Mouse (Mus musculus) forebrain, embryonic 11.5 days (tissue): ENCODE results near the gene Gm6268. TPM values are rescaled to one million over a fixed set of nuclear protein-coding genes. Genes with fewer than 3 reads are reported as not detected.

Source experiments
- ATAC-seq: fragments of 200-750 bp; cut with Nextera tagmentation; replicated peaks from 2 replicates; pipeline ENCODE4 v1.8.0; 2017; ENCODE audit warnings: moderate TSS enrichment; ENCODE audit not compliant: low FRiP score
- DNase-seq: peaks from one replicate; pipeline ENCODE4 v3.0.0-alpha.2; 2017; ENCODE audit warnings: low spot score
- H3K27ac ChIP-seq: fragments of 300-500 bp; sonication (generic); 2 replicates; pipeline ENCODE4 v1.5.1; 2014; ENCODE audit warnings: low read depth, low read length
- H3K27me3 ChIP-seq: fragments of 300-500 bp; sonication (generic); 2 replicates; pipeline ENCODE4 v1.6.1; 2014; ENCODE audit warnings: mild to moderate bottlenecking, low read length, mixed read lengths; ENCODE audit not compliant: control insufficient read depth, insufficient read depth
- H3K36me3 ChIP-seq: fragments of 300-500 bp; sonication (generic); 2 replicates; pipeline ENCODE4 v1.6.1; 2014; ENCODE audit warnings: mild to moderate bottlenecking, low read length, moderate library complexity, mixed read lengths; ENCODE audit not compliant: control insufficient read depth, insufficient read depth
- H3K4me1 ChIP-seq: fragments of 300-500 bp; sonication (generic); replicated peaks from 2 replicates; pipeline ENCODE4 v1.6.1; 2014; ENCODE audit warnings: low read length, mixed read lengths; ENCODE audit not compliant: control insufficient read depth, insufficient read depth
- H3K4me2 ChIP-seq: fragments of 300-500 bp; sonication (generic); 2 replicates; pipeline ENCODE4 v1.6.1; 2014; ENCODE audit warnings: low read depth, mild to moderate bottlenecking, low read length, moderate library complexity, mixed read lengths; ENCODE audit not compliant: severe bottlenecking
- H3K4me3 ChIP-seq: fragments of 300-500 bp; sonication (generic); 2 replicates; pipeline ENCODE4 v1.5.1; 2014; ENCODE audit warnings: low read depth, low read length
- H3K9ac ChIP-seq: fragments of 300-500 bp; sonication (generic); 2 replicates; pipeline ENCODE4 v1.6.1; 2014; ENCODE audit warnings: low read length
- H3K9me3 ChIP-seq: fragments of 300-500 bp; sonication (generic); 2 replicates; pipeline ENCODE4 v1.6.1; 2016; ENCODE audit warnings: low read length, mixed read lengths; ENCODE audit not compliant: control insufficient read depth
- WGBS: fragments of 180-500 bp; shearing (Covaris S2); extraction: QIAGEN DNeasy Blood & Tissue Kit; methylation state at CpG from one replicate; pipeline ENCODE4 v1.1.7; 2014; 5-methylcytosine and 5-hydroxymethylcytosine counted together
- polyA plus RNA-seq: library from polyadenylated mRNA; unstranded; fragments of >200 nt; fragmentation: Nextera tagmentation; extraction: Ambion mirVana; gene quantifications from 2 replicates; pipeline ENCODE4 v1.2.1, GENCODE M21; 2014

Gm6268 gene
- not detected in 2 replicates for polyA plus RNA-seq

GRCm38 (mm10) chrX:36400980-36401379 lies at the start of gene Gm6268:
Gm6268 (plus strand) TSS chrX:36401280.
- Histone ChIP-seq H3K4me1 (no peaks in the 10 kb centered on the region), H3K4me2 (no peak within 1 kb of the TSS), H3K27ac (no peak within 1 kb of the TSS), H3K36me3 (no peaks in the 10 kb centered on the region), H3K9me3 (no peaks in the 10 kb centered on the region), H3K4me3 (no peak within 1 kb of the TSS), H3K9ac (no peak within 1 kb of the TSS), H3K27me3 (no peaks in the 10 kb centered on the region)
- DNase-seq (no peak), ATAC-seq (no peak)
- 93% methylated on average over 13 of the region's 13 CpGs for WGBS

GRCm38 (mm10) chrX:36352446-36352845 lies 48.6 kb upstream of the Gm6268 start:
- DNase-seq, result no peak
- H3K36me3 ChIP-seq, result no peaks in the 10 kb centered on the region
- H3K27me3 ChIP-seq, result no peaks in the 10 kb centered on the region
- no peak overlapping the region for H3K27ac ChIP-seq
- no peak overlapping the region for H3K9ac ChIP-seq
- 54% methylated on average over 3 of the region's 3 CpGs for WGBS
- no peaks in the 10 kb centered on the region for H3K4me1 ChIP-seq
- no peak overlapping the region for H3K4me3 ChIP-seq
- ATAC-seq, result no peak
- H3K4me2 ChIP-seq, result no peak overlapping the region
- H3K9me3 ChIP-seq, result no peaks in the 10 kb centered on the region

GRCm38 (mm10) chrX:36385340-36385739 lies 15.7 kb upstream of the Gm6268 start:
- no peak overlapping the region for H3K9ac ChIP-seq
- no peaks in the 10 kb centered on the region for H3K9me3 ChIP-seq
- H3K4me2 ChIP-seq, result no peak overlapping the region
- H3K36me3 ChIP-seq, result no peaks in the 10 kb centered on the region
- H3K27me3 ChIP-seq, result no peaks in the 10 kb centered on the region
- no peak overlapping the region for H3K27ac ChIP-seq
- no peak overlapping the region for H3K4me3 ChIP-seq
- DNase-seq, result no peak
- H3K4me1 ChIP-seq, result no peaks in the 10 kb centered on the region
- no peak for ATAC-seq

GRCm38 (mm10) chrX:36389971-36390370 lies 11.1 kb upstream of the Gm6268 start:
- no peaks in the 10 kb centered on the region for H3K9me3 ChIP-seq
- no peak for DNase-seq
- no peak for ATAC-seq
- no peak overlapping the region for H3K27ac ChIP-seq
- no peak overlapping the region for H3K4me3 ChIP-seq
- no peaks in the 10 kb centered on the region for H3K4me1 ChIP-seq
- H3K27me3 ChIP-seq, result no peaks in the 10 kb centered on the region
- H3K4me2 ChIP-seq, result no peak overlapping the region
- no peak overlapping the region for H3K9ac ChIP-seq
- H3K36me3 ChIP-seq, result no peaks in the 10 kb centered on the region
- 72% methylated on average over 3 of the region's 3 CpGs for WGBS

- DNase-seq (no peak), ATAC-seq (no peak)
- H3K4me1 ChIP-seq, result no peaks in the 10 kb centered on the region
- H3K27ac ChIP-seq, result no peak overlapping the region
- H3K36me3 ChIP-seq, result no peaks in the 10 kb centered on the region
- H3K9ac ChIP-seq, result no peak overlapping the region
- H3K27me3 ChIP-seq, result no peaks in the 10 kb centered on the region
- H3K4me2 ChIP-seq, result no peak overlapping the region
- no peak overlapping the region for H3K4me3 ChIP-seq
- H3K9me3 ChIP-seq, result no peaks in the 10 kb centered on the region
- 67% methylated on average over 2 of the region's 2 CpGs for WGBS
Observed at GRCm38 (mm10) chrX:36390503-36390902, 10.6 kb upstream of the Gm6268 start.

- ATAC-seq (no peak), DNase-seq (no peak)
- no peak overlapping the region for H3K4me3 ChIP-seq
- no peaks in the 10 kb centered on the region for H3K4me1 ChIP-seq
- no peaks in the 10 kb centered on the region for H3K9me3 ChIP-seq
- H3K9ac ChIP-seq, result no peak overlapping the region
- H3K36me3 ChIP-seq, result no peaks in the 10 kb centered on the region
- 69% methylated on average over 6 of the region's 6 CpGs for WGBS
- no peak overlapping the region for H3K4me2 ChIP-seq
- no peak overlapping the region for H3K27ac ChIP-seq
- no peaks in the 10 kb centered on the region for H3K27me3 ChIP-seq
Observed at GRCm38 (mm10) chrX:36392672-36393071, 8.4 kb upstream of the Gm6268 start.

- no peaks in the 10 kb centered on the region for H3K36me3 ChIP-seq
- H3K4me3 ChIP-seq, result no peak overlapping the region
- WGBS, result 65% methylated on average over 6 of the region's 6 CpGs
- H3K9ac ChIP-seq, result no peak overlapping the region
- DNase-seq (no peak), ATAC-seq (no peak)
- no peaks in the 10 kb centered on the region for H3K27me3 ChIP-seq
- no peaks in the 10 kb centered on the region for H3K9me3 ChIP-seq
- no peak overlapping the region for H3K27ac ChIP-seq
- H3K4me2 ChIP-seq, result no peak overlapping the region
- H3K4me1 ChIP-seq, result no peaks in the 10 kb centered on the region
Observed at GRCm38 (mm10) chrX:36393279-36393678, 7.8 kb upstream of the Gm6268 start.

- no peak overlapping the region for H3K4me2 ChIP-seq
- ATAC-seq (no peak), DNase-seq (no peak)
- no peak overlapping the region for H3K9ac ChIP-seq
- no peak overlapping the region for H3K4me3 ChIP-seq
- no peaks in the 10 kb centered on the region for H3K9me3 ChIP-seq
- no peak overlapping the region for H3K27ac ChIP-seq
- H3K4me1 ChIP-seq, result no peaks in the 10 kb centered on the region
- no peaks in the 10 kb centered on the region for H3K27me3 ChIP-seq
- no peaks in the 10 kb centered on the region for H3K36me3 ChIP-seq
- WGBS, result 62% methylated on average over 6 of the region's 6 CpGs
Observed at GRCm38 (mm10) chrX:36402316-36402715, 1.2 kb downstream of the Gm6268 start.

GRCm38 (mm10) chrX:36419153-36419552 lies 18.1 kb downstream of the Gm6268 start:
- Histone ChIP-seq H3K9me3 (no peaks in the 10 kb centered on the region), H3K27me3 (no peaks in the 10 kb centered on the region), H3K4me1 (no peaks in the 10 kb centered on the region), H3K36me3 (no peaks in the 10 kb centered on the region), H3K9ac (no peak overlapping the region), H3K4me2 (no peak overlapping the region), H3K4me3 (no peak overlapping the region), H3K27ac (no peak overlapping the region)
- 80% methylated on average over 3 of the region's 3 CpGs for WGBS
- ATAC-seq (no peak), DNase-seq (no peak)
